Mouse (Mus musculus): ENCODE data around the gene Snapin.

- TF ChIP-seq CTCF (IDR thresholded peaks at IDR 0.05; ENCODE audit: borderline replicate concordance, insufficient read depth, low read depth, low read length) (no peak), POLR2A (IDR thresholded peaks at IDR 0.05; ENCODE audit: borderline replicate concordance, insufficient read depth, low read length) (no peak)
Observed at GRCm38 (mm10) chr3:90506362-90506761, 15.5 kb upstream of the Snapin start.
